Mouse (Mus musculus): ENCODE results near the gene Dennd5a. TPM values are rescaled to one million over a fixed set of nuclear protein-coding genes. Genes with fewer than 3 reads are reported as not detected.

Dennd5a gene
- polyA plus RNA-seq, 1 experiment from 2014 or later: 51.3 TPM

DNA sequence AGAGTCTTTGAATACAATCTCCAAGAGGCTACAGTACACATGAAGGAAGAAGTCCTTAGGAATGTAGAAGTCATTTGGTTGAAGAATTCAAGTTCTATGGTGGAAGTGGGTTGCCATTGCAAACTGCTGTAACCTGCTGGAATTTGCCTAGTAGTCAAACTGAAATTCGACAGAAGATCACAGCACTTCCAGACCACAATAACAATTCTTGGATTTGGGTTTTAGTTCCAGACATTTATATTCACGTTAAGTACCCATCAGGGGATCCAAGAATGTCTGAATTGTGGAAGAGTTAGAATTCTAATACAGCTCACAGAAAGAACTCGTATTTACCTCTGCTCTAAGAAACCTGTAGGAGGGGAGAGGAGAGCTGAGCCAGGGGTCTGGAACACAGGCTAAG lies 109.7 kb downstream of the Dennd5a start:
- peaks cover 12% of the 10 kb centered on the region; the same call in 1 of the 2 replicates for H3K4me1 ChIP-seq (ENCODE audit: control insufficient read depth, insufficient read depth, low read length)
- no peak overlapping the region for H3K4me2 ChIP-seq (replicated peaks; ENCODE audit: low read depth, low read length)
- no peaks in the 10 kb centered on the region for H3K9me3 ChIP-seq (ENCODE audit: control insufficient read depth, low read depth, low read length)
- no peaks in the 10 kb centered on the region for H3K36me3 ChIP-seq (ENCODE audit: control insufficient read depth, insufficient read depth, low read length)
- no peaks in the 10 kb centered on the region for H3K27me3 ChIP-seq (ENCODE audit: control insufficient read depth, insufficient read depth, low read length)
- no peak overlapping the region for H3K4me3 ChIP-seq (ENCODE audit: low read depth, low read length)
- ATAC-seq (ENCODE audit: insufficient number of reproducible peaks, insufficient read depth, low FRiP score, low read depth): no peak
- H3K27ac ChIP-seq (ENCODE audit: low read length): no peak overlapping the region
- no peak overlapping the region for H3K9ac ChIP-seq (replicated peaks; ENCODE audit: low read depth, low read length)
- WGBS: 74% methylated on average over 3 of the region's 3 CpGs

- H3K4me2 ChIP-seq (replicated peaks; ENCODE audit: low read depth, low read length): no peak overlapping the region
- no peaks in the 10 kb centered on the region for H3K9me3 ChIP-seq (ENCODE audit: control insufficient read depth, low read depth, low read length)
- no peak overlapping the region for H3K27ac ChIP-seq (ENCODE audit: low read length)
- H3K27me3 ChIP-seq (ENCODE audit: control insufficient read depth, insufficient read depth, low read length): no peaks in the 10 kb centered on the region
- 62% methylated on average over 8 of the region's 8 CpGs for WGBS
- no peak overlapping the region for H3K4me3 ChIP-seq (ENCODE audit: low read depth, low read length)
- peaks cover 12% of the 10 kb centered on the region; the same call in 1 of the 2 replicates for H3K4me1 ChIP-seq (ENCODE audit: control insufficient read depth, insufficient read depth, low read length)
- no peaks in the 10 kb centered on the region for H3K36me3 ChIP-seq (ENCODE audit: control insufficient read depth, insufficient read depth, low read length)
- ATAC-seq (ENCODE audit: insufficient number of reproducible peaks, insufficient read depth, low FRiP score, low read depth): no peak
- no peak overlapping the region for H3K9ac ChIP-seq (replicated peaks; ENCODE audit: low read depth, low read length)
Measured at GRCm38 (mm10) chr7:109849750-109850434, 110.4 kb downstream of the Dennd5a start.

DNA sequence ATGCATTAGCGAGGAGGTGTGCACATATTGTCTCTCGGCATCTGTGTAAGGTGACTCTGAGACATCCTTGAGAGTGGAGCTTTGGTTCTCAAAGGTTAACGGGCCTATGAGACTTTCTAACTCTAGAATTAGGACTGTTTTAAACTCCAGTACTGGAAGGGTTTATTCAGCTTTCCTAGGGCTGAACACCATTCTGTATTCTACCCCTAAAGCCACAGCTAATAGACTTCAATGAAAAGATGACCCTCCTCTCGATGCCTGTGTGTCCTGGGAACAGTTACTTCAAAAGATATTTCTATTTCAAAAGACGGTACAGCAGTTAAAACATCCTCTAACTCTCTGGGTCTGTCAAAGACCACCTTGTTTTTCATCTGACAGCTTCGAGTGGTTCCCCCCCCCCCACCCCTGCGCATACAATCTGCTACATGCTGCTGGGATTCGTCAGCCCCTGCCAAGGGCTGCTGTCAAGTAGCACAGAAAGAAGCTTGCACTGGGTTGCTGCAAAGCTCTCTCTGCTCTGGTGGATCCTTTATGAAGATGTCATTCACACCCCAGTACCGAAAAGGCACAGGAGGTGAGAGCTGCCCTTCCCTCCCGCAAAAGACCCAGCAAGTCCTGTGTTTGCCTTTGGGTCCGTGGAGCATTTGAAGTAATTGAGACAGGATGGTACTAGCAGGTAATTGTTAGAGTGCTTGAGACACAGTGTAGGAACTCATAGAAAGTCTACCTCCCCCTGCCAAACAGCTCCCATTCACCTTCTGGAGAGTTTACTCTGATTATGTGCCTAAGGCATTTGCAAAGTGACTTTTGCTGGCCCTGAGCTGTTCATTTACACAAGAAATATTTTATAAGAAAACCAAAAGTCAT lies 111.2 kb downstream of the Dennd5a start:
- no peak overlapping the region for H3K27ac ChIP-seq (ENCODE audit: low read length)
- H3K4me3 ChIP-seq (ENCODE audit: low read depth, low read length): no peak overlapping the region
- no peaks in the 10 kb centered on the region for H3K36me3 ChIP-seq (ENCODE audit: control insufficient read depth, insufficient read depth, low read length)
- H3K9ac ChIP-seq (replicated peaks; ENCODE audit: low read depth, low read length): no peak overlapping the region
- no peak for ATAC-seq (ENCODE audit: insufficient number of reproducible peaks, insufficient read depth, low FRiP score, low read depth)
- WGBS: 35% methylated on average over 11 of the region's 11 CpGs
- H3K4me2 ChIP-seq (replicated peaks; ENCODE audit: low read depth, low read length): no peak overlapping the region
- no peaks in the 10 kb centered on the region for H3K9me3 ChIP-seq (ENCODE audit: control insufficient read depth, low read depth, low read length)
- peaks cover 12% of the 10 kb centered on the region; the same call in 1 of the 2 replicates for H3K4me1 ChIP-seq (ENCODE audit: control insufficient read depth, insufficient read depth, low read length)
- no peaks in the 10 kb centered on the region for H3K27me3 ChIP-seq (ENCODE audit: control insufficient read depth, insufficient read depth, low read length)

GRCm38 (mm10) chr7:109844100-109844499 lies 116.2 kb downstream of the Dennd5a start:
- H3K4me3 ChIP-seq (ENCODE audit: low read depth, low read length): no peak overlapping the region
- ATAC-seq (ENCODE audit: insufficient number of reproducible peaks, insufficient read depth, low FRiP score, low read depth): no peak
- WGBS: 68% methylated on average over 6 of the region's 6 CpGs

More at GRCm38 (mm10) chr7:109844100-109844499, 116.2 kb downstream of the Dennd5a start:
- no peaks in the 10 kb centered on the region for H3K27me3 ChIP-seq (ENCODE audit: control insufficient read depth, insufficient read depth, low read length)
- H3K4me2 ChIP-seq (replicated peaks; ENCODE audit: low read depth, low read length): no peak overlapping the region
- no peaks in the 10 kb centered on the region for H3K9me3 ChIP-seq (ENCODE audit: control insufficient read depth, low read depth, low read length)
- no peak overlapping the region for H3K9ac ChIP-seq (replicated peaks; ENCODE audit: low read depth, low read length)
- no peaks in the 10 kb centered on the region for H3K36me3 ChIP-seq (ENCODE audit: control insufficient read depth, insufficient read depth, low read length)
- no peak overlapping the region for H3K27ac ChIP-seq (ENCODE audit: low read length)
- H3K4me1 ChIP-seq (ENCODE audit: control insufficient read depth, insufficient read depth, low read length): 0 out of 2 replicates have a peak, but pooled peaks cover 1% of the 10 kb centered on the region

Other genes starting within 250 kb of the Dennd5a start
- 0.14 TPM in 1 of 2 replicates, not detected in the other for gene BC051019, start 236.6 kb downstream of the Dennd5a start, polyA plus RNA-seq (2014; fragmentation: Nextera tagmentation; extraction: Ambion mirVana)
- gene Ascl3, start 228.7 kb downstream of the Dennd5a start, polyA plus RNA-seq (2014; fragmentation: Nextera tagmentation; extraction: Ambion mirVana): not detected in 2 replicates
- gene Tmem9b, start 207.6 kb downstream of the Dennd5a start, polyA plus RNA-seq (2014; fragmentation: Nextera tagmentation; extraction: Ambion mirVana): 58.8 and 65.9 TPM in 2 replicates
- 0.94 and 1.4 TPM in 2 replicates for gene Nrip3, start 178.4 kb downstream of the Dennd5a start, polyA plus RNA-seq (2014; fragmentation: Nextera tagmentation; extraction: Ambion mirVana)
- 1.9 and 2.2 TPM in 2 replicates for gene Scube2, start 94.8 kb downstream of the Dennd5a start, polyA plus RNA-seq (2014; fragmentation: Nextera tagmentation; extraction: Ambion mirVana)
- 70.8 and 75.7 TPM in 2 replicates for gene Tmem41b, start 26.5 kb upstream of the Dennd5a start, polyA plus RNA-seq (2014; fragmentation: Nextera tagmentation; extraction: Ambion mirVana)
- gene Ipo7, start 57.8 kb upstream of the Dennd5a start, polyA plus RNA-seq (2014; fragmentation: Nextera tagmentation; extraction: Ambion mirVana): 19.7 and 20.4 TPM in 2 replicates
- gene Zfp143, start 100.7 kb upstream of the Dennd5a start, polyA plus RNA-seq (2014; fragmentation: Nextera tagmentation; extraction: Ambion mirVana): 15.2 and 18.2 TPM in 2 replicates
- gene Wee1, start 161.6 kb upstream of the Dennd5a start, polyA plus RNA-seq (2014; fragmentation: Nextera tagmentation; extraction: Ambion mirVana): 38.7 and 41.2 TPM in 2 replicates